Mouse (Mus musculus) small intestine, adult 2 months (tissue): ENCODE measurements around the gene Bbs9.

ENCODE experiments used
- CTCF ChIP-seq: fragments of 200-500 bp; IDR thresholded peaks from 2 replicates; pipeline ENCODE4 v1.5.1; 2012; ENCODE audit warnings: low read depth, mild to moderate bottlenecking, control low read depth, inconsistent platforms, low read length, moderate library complexity, mixed read lengths; ENCODE audit not compliant: insufficient replicate concordance, insufficient read length; ENCODE audit errors: extremely low read depth
- POLR2A ChIP-seq: fragments of 200-500 bp; IDR thresholded peaks from 2 replicates; pipeline ENCODE4 v1.6.1; 2012; ENCODE audit warnings: low read depth, mild to moderate bottlenecking, control low read depth, inconsistent platforms, low read length, moderate library complexity

GRCm38 (mm10) chr9:22476265-22476664, 750 bp downstream of the Bbs9 start:
- TF ChIP-seq POLR2A = no peak
- TF ChIP-seq CTCF = no peak
